Mouse (Mus musculus): Measurements from ENCODE around the gene Tm4sf4. TPM values are rescaled to one million over a fixed set of nuclear protein-coding genes. Genes with fewer than 3 reads are reported as not detected.

Gene Tm4sf4
- polyA plus RNA-seq (2015; fragmentation: Nextera tagmentation; extraction: Ambion mirVana): 17.8 and 20.0 TPM in 2 replicates

DNA sequence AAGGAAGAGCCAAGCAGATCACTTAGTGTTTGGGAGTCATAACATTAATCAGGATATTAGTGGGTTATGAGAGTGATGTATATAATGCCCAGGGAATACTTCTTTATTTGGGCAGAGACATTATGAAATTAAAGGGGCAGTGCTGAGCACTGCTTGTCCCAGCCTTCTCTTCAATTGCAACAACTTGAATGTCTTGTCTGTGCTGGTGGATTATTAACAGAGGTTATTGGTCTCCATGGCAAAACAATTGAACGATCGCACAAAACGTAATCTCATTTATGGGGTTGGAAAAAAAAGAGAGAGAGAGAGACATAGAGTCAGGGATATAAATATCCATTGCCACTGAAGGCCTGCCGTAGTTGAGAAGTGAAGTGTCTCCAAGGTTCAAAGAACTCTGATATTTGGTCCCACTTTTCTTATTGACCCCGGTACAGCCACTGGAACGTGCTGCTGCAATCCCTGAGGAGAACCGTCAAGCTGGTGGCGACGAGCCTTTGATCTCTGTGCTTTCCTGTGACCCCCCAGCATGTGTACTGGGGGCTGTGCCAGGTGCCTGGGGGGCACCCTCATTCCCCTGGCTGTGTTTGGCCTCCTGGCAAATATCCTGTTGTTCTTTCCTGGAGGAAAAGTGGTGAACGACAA lies at the start of gene Tm4sf4:
Tm4sf4 (plus strand) TSS at position 226 of the 642 bp plus-strand sequence.
- no peaks in the 10 kb centered on the region for H3K27me3 ChIP-seq (ENCODE audit: control insufficient read depth, insufficient read depth, low read length)
- no peaks in the 10 kb centered on the region for H3K9me3 ChIP-seq (replicated peaks; ENCODE audit: control insufficient read depth, low read length)
- no peaks in the 10 kb centered on the region for H3K4me1 ChIP-seq (ENCODE audit: control insufficient read depth, insufficient read depth, low read length)
- H3K4me3 ChIP-seq (replicated peaks; ENCODE audit: low read length): no peak within 1 kb of the TSS
- peak; percentile 41; the same call in 1 of the 2 replicates for ATAC-seq (ENCODE audit: insufficient read depth, low FRiP score)
- H3K36me3 ChIP-seq (ENCODE audit: control insufficient read depth, insufficient read depth, low read length): no peaks in the 10 kb centered on the region
- WGBS: 51% methylated on average over 10 of the region's 10 CpGs
- H3K27ac ChIP-seq (ENCODE audit: low read length): no peak within 1 kb of the TSS
- H3K4me2 ChIP-seq (ENCODE audit: low read depth, low read length): no peak within 1 kb of the TSS
- no peak within 1 kb of the TSS for H3K9ac ChIP-seq (ENCODE audit: low read length)

DNA sequence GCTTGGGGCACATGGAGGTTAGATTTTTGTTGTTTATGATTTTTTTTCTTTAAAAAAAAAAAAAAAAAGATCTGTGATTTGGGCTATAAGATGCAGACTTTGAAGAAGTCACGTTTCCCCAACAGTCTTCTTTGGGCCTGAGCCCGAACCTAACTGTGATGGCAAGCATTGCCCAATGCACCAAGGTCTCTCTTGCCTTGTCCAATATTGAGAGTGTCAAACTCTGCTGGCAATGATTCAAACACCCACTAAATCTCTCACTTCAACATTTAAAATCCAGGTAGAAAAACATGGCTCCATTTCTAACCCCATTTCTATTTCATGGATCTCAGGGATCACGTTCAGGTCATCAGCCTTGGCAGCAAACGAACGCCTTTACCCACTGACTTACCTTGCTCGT lies 38.7 kb upstream of the Tm4sf4 start:
- Histone ChIP-seq H3K4me2 (ENCODE audit: low read depth, low read length) (no peak overlapping the region), H3K36me3 (ENCODE audit: control insufficient read depth, insufficient read depth, low read length) (no peaks in the 10 kb centered on the region), H3K27ac (ENCODE audit: low read length) (no peak overlapping the region), H3K27me3 (ENCODE audit: control insufficient read depth, insufficient read depth, low read length) (no peaks in the 10 kb centered on the region), H3K4me3 (replicated peaks; ENCODE audit: low read length) (no peak overlapping the region), H3K9me3 (replicated peaks; ENCODE audit: control insufficient read depth, low read length) (no peaks in the 10 kb centered on the region; the same call in 1 of the 2 replicates), H3K4me1 (ENCODE audit: control insufficient read depth, insufficient read depth, low read length) (no peaks in the 10 kb centered on the region), H3K9ac (ENCODE audit: low read length) (no peak overlapping the region)
- WGBS: 74% methylated on average over 6 of the region's 6 CpGs
- no peak for ATAC-seq (ENCODE audit: insufficient read depth, low FRiP score)

DNA sequence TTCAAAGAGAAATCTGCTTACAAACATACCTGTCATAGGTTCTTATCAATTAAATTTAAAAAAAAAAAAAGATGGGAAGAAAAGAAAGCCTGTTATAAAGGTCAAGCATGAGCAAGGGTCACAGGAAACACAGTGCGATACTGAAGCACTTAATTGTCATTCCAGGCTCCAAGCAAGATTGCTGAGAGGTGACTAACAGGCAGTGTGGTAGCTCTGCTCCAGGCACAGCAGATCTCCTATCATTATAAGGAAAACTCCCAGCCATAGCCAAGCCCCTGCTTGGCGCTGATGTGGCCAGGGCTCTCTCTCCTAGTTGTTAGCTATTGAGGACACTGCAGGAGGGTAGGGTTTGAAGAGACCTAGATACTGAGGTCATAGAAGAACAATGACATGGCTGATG lies 38.2 kb upstream of the Tm4sf4 start:
- no peak for ATAC-seq (ENCODE audit: insufficient read depth, low FRiP score)
- H3K4me3 ChIP-seq (replicated peaks; ENCODE audit: low read length): no peak overlapping the region
- H3K4me2 ChIP-seq (ENCODE audit: low read depth, low read length): no peak overlapping the region
- no peaks in the 10 kb centered on the region; the same call in 1 of the 2 replicates for H3K9me3 ChIP-seq (replicated peaks; ENCODE audit: control insufficient read depth, low read length)
- H3K27me3 ChIP-seq (ENCODE audit: control insufficient read depth, insufficient read depth, low read length): no peaks in the 10 kb centered on the region
- 70% methylated on average over 2 of the region's 2 CpGs for WGBS
- H3K4me1 ChIP-seq (ENCODE audit: control insufficient read depth, insufficient read depth, low read length): no peaks in the 10 kb centered on the region
- H3K27ac ChIP-seq (ENCODE audit: low read length): no peak overlapping the region
- H3K9ac ChIP-seq (ENCODE audit: low read length): no peak overlapping the region
- no peaks in the 10 kb centered on the region for H3K36me3 ChIP-seq (ENCODE audit: control insufficient read depth, insufficient read depth, low read length)

DNA sequence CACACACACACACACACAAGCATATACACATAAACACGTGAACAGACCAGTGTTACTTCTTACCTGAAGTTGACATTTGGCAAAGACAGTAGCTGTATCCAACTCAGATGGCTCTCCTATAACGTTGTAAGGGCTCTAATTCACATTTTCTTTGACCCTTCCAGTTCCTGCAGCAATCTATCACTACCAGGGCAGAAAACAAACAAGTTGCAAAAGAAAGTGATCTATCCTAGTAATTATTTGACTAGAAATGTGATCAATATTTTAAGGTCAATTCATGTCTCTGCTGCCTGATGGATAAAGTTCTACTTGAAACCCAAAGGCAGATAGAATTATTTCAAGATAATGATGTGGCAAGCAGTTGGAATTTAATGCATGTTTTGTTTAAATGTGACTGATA lies 37.5 kb upstream of the Tm4sf4 start:
- H3K4me1 ChIP-seq (ENCODE audit: control insufficient read depth, insufficient read depth, low read length): no peaks in the 10 kb centered on the region
- no peaks in the 10 kb centered on the region for H3K27me3 ChIP-seq (ENCODE audit: control insufficient read depth, insufficient read depth, low read length)
- no peaks in the 10 kb centered on the region for H3K9me3 ChIP-seq (replicated peaks; ENCODE audit: control insufficient read depth, low read length)
- no peak overlapping the region for H3K4me2 ChIP-seq (ENCODE audit: low read depth, low read length)
- ATAC-seq (ENCODE audit: insufficient read depth, low FRiP score): no peak
- H3K9ac ChIP-seq (ENCODE audit: low read length): no peak overlapping the region
- WGBS: 52% methylated on average over 2 of the region's 2 CpGs
- H3K27ac ChIP-seq (ENCODE audit: low read length): no peak overlapping the region
- no peak overlapping the region for H3K4me3 ChIP-seq (replicated peaks; ENCODE audit: low read length)
- no peaks in the 10 kb centered on the region for H3K36me3 ChIP-seq (ENCODE audit: control insufficient read depth, insufficient read depth, low read length)

DNA sequence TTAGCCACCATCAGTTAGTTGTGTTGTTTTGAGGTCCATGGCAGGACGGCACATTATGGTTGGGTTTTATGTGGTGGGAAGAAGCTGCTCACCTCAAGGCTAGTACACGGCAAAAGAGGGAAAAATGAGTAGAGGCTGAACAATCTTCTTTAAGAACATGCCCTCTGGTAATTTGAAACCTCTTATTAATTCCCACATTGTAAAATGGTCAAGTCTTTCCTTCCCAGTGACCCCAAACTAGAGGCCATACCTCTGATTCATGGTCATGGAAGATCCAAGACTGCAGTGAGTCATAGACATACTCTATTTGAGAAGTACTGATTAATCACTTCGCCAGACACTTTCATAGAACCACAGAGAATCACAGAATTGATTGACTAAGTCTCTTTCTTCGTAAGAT lies 13.6 kb upstream of the Tm4sf4 start:
- no peak for ATAC-seq (ENCODE audit: insufficient read depth, low FRiP score)
- Histone ChIP-seq H3K9ac (ENCODE audit: low read length) (no peak overlapping the region), H3K36me3 (ENCODE audit: control insufficient read depth, insufficient read depth, low read length) (no peaks in the 10 kb centered on the region), H3K4me1 (ENCODE audit: control insufficient read depth, insufficient read depth, low read length) (no peaks in the 10 kb centered on the region), H3K4me2 (ENCODE audit: low read depth, low read length) (no peak overlapping the region), H3K9me3 (replicated peaks; ENCODE audit: control insufficient read depth, low read length) (no peaks in the 10 kb centered on the region), H3K4me3 (replicated peaks; ENCODE audit: low read length) (no peak overlapping the region), H3K27ac (ENCODE audit: low read length) (no peak overlapping the region), H3K27me3 (ENCODE audit: control insufficient read depth, insufficient read depth, low read length) (no peaks in the 10 kb centered on the region)
- WGBS: 81% methylated on average over 4 of the region's 4 CpGs

DNA sequence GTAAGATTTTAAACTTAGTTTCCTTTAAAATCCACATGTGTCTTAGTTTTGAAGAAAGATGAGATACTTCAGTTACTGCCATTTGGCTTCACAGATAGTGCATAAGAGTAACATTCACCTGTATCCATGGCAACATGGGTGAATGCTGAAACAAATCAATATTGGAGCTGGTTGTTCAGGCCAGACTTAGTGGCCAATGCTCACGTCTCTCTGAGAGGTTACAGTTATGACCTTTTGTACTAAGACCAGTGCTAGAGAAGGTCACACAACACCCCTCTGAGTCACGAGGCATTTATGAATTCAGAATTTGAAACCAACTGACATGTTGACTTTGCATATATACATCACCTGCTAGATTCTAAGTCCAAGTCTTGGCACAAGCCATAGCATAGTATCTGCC lies 4.9 kb upstream of the Tm4sf4 start:
- ATAC-seq (ENCODE audit: insufficient read depth, low FRiP score): no peak
- WGBS: 55% methylated on average over 2 of the region's 2 CpGs
- H3K27ac ChIP-seq (ENCODE audit: low read length): no peak overlapping the region

DNA sequence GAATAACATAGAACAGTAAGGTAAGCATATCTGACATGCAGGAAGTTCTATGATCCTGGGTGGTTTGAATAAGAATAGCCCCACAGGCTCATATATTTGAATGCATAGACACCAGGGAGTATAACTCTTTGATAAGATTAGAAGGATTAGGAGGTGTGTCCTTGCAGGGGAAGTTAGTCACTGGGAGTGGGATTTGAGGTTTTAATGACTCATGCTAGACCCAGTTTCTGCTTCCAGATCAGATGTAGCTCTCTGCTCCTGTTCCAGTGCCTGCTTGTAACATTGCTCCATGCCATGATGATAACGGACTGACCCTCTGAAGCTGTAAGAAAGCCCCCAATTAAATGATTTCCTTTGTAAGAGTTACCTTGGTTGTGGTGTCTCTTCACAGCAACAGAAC lies 4.5 kb upstream of the Tm4sf4 start:
- Histone ChIP-seq H3K27ac (ENCODE audit: low read length) (no peak overlapping the region), H3K9me3 (replicated peaks; ENCODE audit: control insufficient read depth, low read length) (no peaks in the 10 kb centered on the region), H3K36me3 (ENCODE audit: control insufficient read depth, insufficient read depth, low read length) (no peaks in the 10 kb centered on the region), H3K4me1 (ENCODE audit: control insufficient read depth, insufficient read depth, low read length) (no peaks in the 10 kb centered on the region), H3K27me3 (ENCODE audit: control insufficient read depth, insufficient read depth, low read length) (no peaks in the 10 kb centered on the region), H3K9ac (ENCODE audit: low read length) (no peak overlapping the region), H3K4me3 (replicated peaks; ENCODE audit: low read length) (no peak overlapping the region), H3K4me2 (ENCODE audit: low read depth, low read length) (no peak overlapping the region)
- ATAC-seq (ENCODE audit: insufficient read depth, low FRiP score): no peak
- 86% methylated on average over 1 of the region's 1 CpGs for WGBS

More for the DNA sequence above, 4.9 kb upstream of the Tm4sf4 start:
- Histone ChIP-seq H3K4me3 (replicated peaks; ENCODE audit: low read length) (no peak overlapping the region), H3K4me1 (ENCODE audit: control insufficient read depth, insufficient read depth, low read length) (no peaks in the 10 kb centered on the region), H3K36me3 (ENCODE audit: control insufficient read depth, insufficient read depth, low read length) (no peaks in the 10 kb centered on the region), H3K27me3 (ENCODE audit: control insufficient read depth, insufficient read depth, low read length) (no peaks in the 10 kb centered on the region), H3K9me3 (replicated peaks; ENCODE audit: control insufficient read depth, low read length) (no peaks in the 10 kb centered on the region), H3K9ac (ENCODE audit: low read length) (no peak overlapping the region), H3K4me2 (ENCODE audit: low read depth, low read length) (no peak overlapping the region)

DNA sequence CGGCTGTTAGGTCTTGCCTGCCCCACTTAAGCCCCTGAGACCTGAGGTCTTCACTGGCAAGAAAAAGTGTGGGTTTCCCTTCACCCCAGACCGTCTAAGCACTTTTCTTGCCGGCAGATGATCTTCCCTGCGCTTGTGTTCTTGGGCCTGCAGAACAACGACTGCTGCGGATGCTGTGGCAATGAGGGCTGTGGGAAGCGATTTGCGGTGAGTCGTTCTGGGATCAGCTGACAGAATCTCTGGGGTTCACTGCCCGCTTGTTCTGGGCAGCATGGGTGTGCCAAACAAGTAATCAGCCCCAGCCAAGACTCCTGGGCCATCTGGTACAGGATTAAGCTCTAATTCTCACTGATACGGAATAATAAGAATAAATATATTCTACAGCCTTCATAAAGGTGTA lies 1.2 kb downstream of the Tm4sf4 start:
- H3K4me2 ChIP-seq (ENCODE audit: low read depth, low read length): no peak overlapping the region
- 86% methylated on average over 11 of the region's 11 CpGs for WGBS
- H3K4me1 ChIP-seq (ENCODE audit: control insufficient read depth, insufficient read depth, low read length): no peaks in the 10 kb centered on the region
- no peak overlapping the region for H3K9ac ChIP-seq (ENCODE audit: low read length)
- no peak overlapping the region for H3K27ac ChIP-seq (ENCODE audit: low read length)
- no peaks in the 10 kb centered on the region for H3K27me3 ChIP-seq (ENCODE audit: control insufficient read depth, insufficient read depth, low read length)
- H3K36me3 ChIP-seq (ENCODE audit: control insufficient read depth, insufficient read depth, low read length): no peaks in the 10 kb centered on the region
- ATAC-seq (ENCODE audit: insufficient read depth, low FRiP score): no peak
- no peak overlapping the region for H3K4me3 ChIP-seq (replicated peaks; ENCODE audit: low read length)
- no peaks in the 10 kb centered on the region for H3K9me3 ChIP-seq (replicated peaks; ENCODE audit: control insufficient read depth, low read length)

DNA sequence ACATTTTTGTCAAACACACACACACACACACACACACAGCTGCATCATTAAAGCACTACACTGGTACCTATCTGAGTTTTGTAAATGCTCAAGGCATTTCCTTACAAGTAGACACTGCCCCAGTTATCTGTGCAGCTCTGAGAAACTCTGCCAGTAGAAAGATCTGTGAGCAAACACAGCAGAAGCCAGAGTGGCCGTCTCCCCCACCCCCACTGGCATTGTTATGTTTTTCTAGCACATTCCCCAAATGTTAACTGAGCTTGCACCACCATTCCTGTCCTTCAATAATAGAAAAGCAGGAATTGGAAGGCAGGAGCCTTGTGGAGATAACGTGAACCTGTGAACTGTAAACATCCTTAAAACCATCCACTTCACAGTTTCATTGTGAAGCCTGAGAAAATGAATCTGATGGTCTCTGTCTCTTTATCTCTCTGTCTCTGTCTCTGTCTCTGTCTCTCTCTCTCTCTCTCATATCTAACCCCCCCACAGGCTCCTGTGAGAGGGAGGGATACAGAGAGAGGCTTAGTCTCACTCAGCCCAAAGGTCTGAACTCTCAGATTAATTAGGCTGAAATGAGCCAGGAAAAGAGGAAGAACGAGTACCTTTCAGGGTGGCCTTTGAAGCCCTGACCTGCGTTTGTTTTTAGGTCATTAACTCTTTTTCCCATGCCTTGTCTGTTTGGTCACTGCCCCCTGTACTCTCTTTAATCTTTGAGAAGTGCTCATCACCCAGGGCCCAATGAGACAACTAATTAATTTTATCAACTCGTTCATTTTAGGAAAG lies 3.8 kb downstream of the Tm4sf4 start:
- Histone ChIP-seq H3K4me2 (ENCODE audit: low read depth, low read length) (no peak overlapping the region), H3K9ac (ENCODE audit: low read length) (no peak overlapping the region), H3K36me3 (ENCODE audit: control insufficient read depth, insufficient read depth, low read length) (no peaks in the 10 kb centered on the region), H3K4me3 (replicated peaks; ENCODE audit: low read length) (no peak overlapping the region), H3K4me1 (ENCODE audit: control insufficient read depth, insufficient read depth, low read length) (no peaks in the 10 kb centered on the region), H3K27me3 (ENCODE audit: control insufficient read depth, insufficient read depth, low read length) (no peaks in the 10 kb centered on the region), H3K27ac (ENCODE audit: low read length) (no peak overlapping the region), H3K9me3 (replicated peaks; ENCODE audit: control insufficient read depth, low read length) (no peaks in the 10 kb centered on the region)
- WGBS: 16% methylated on average over 5 of the region's 5 CpGs
- ATAC-seq (ENCODE audit: insufficient read depth, low FRiP score): no peak
